Mouse (Mus musculus): ENCODE measurements around the gene Hoxd1. TPM values are rescaled to one million over a fixed set of nuclear protein-coding genes. Genes with fewer than 3 reads are reported as not detected.
A peak's percentile ranks its signal among the peaks of the same experiment; 100 is the strongest.

The Hoxd1 gene
- polyA plus RNA-seq, 1 experiment: not detected

GRCm38 (mm10) chr2:74720955-74721491, 41.8 kb upstream of the Hoxd1 start:
- peaks cover 8% of the 10 kb centered on the region for H3K4me1 ChIP-seq (ENCODE audit: control insufficient read depth, insufficient read depth, insufficient read length, low read length)
- no peak overlapping the region for H3K27ac ChIP-seq (ENCODE audit: insufficient read depth, low read depth, low read length)
- H3K36me3 ChIP-seq (ENCODE audit: control insufficient read depth, insufficient read depth, low read length): no peaks in the 10 kb centered on the region
- peaks cover 11% of the 10 kb centered on the region for H3K27me3 ChIP-seq (ENCODE audit: control insufficient read depth, insufficient read depth, low read length)
- no peak overlapping the region for H3K4me3 ChIP-seq (ENCODE audit: low read depth, low read length)
- WGBS: 26% methylated on average over 5 of the region's 5 CpGs
- TF ChIP-seq POLR2A (IDR thresholded peaks at IDR 0.05; ENCODE audit: low read depth, low read length) (no peak), CTCF (IDR thresholded peaks at IDR 0.05; ENCODE audit: extremely low read depth, insufficient read length, insufficient replicate concordance, low read depth, low read length) (no peak)

GRCm38 (mm10) chr2:74721882-74722281, 40.9 kb upstream of the Hoxd1 start:
- no peak for TF ChIP-seq CTCF (IDR thresholded peaks at IDR 0.05; ENCODE audit: extremely low read depth, insufficient read length, insufficient replicate concordance, low read depth, low read length)
- no peak for TF ChIP-seq POLR2A (IDR thresholded peaks at IDR 0.05; ENCODE audit: low read depth, low read length)
- H3K27me3 ChIP-seq (ENCODE audit: control insufficient read depth, insufficient read depth, low read length): peaks cover 15% of the 10 kb centered on the region

GRCm38 (mm10) chr2:74722949-74723348, 39.8 kb upstream of the Hoxd1 start:
- no peak overlapping the region for H3K4me3 ChIP-seq (ENCODE audit: low read depth, low read length)
- peaks cover 25% of the 10 kb centered on the region for H3K27me3 ChIP-seq (ENCODE audit: control insufficient read depth, insufficient read depth, low read length)
- TF ChIP-seq CTCF (IDR thresholded peaks at IDR 0.05; ENCODE audit: extremely low read depth, insufficient read length, insufficient replicate concordance, low read depth, low read length) (no peak), POLR2A (IDR thresholded peaks at IDR 0.05; ENCODE audit: low read depth, low read length) (no peak)
- H3K27ac ChIP-seq (ENCODE audit: insufficient read depth, low read depth, low read length): no peak overlapping the region
- H3K36me3 ChIP-seq (ENCODE audit: control insufficient read depth, insufficient read depth, low read length): no peaks in the 10 kb centered on the region
- 48% methylated on average over 8 of the region's 8 CpGs for WGBS
- H3K4me1 ChIP-seq (ENCODE audit: control insufficient read depth, insufficient read depth, insufficient read length, low read length): peaks cover 10% of the 10 kb centered on the region

More at GRCm38 (mm10) chr2:74721882-74722281, 40.9 kb upstream of the Hoxd1 start:
- Histone ChIP-seq H3K4me3 (ENCODE audit: low read depth, low read length) (no peak overlapping the region), H3K4me1 (ENCODE audit: control insufficient read depth, insufficient read depth, insufficient read length, low read length) (peaks cover 8% of the 10 kb centered on the region), H3K36me3 (ENCODE audit: control insufficient read depth, insufficient read depth, low read length) (no peaks in the 10 kb centered on the region), H3K27ac (ENCODE audit: insufficient read depth, low read depth, low read length) (no peak overlapping the region)
- 5% methylated on average over 6 of the region's 6 CpGs for WGBS

- Histone ChIP-seq H3K4me3 (ENCODE audit: low read depth, low read length) (no peak overlapping the region), H3K36me3 (ENCODE audit: control insufficient read depth, insufficient read depth, low read length) (no peaks in the 10 kb centered on the region), H3K4me1 (ENCODE audit: control insufficient read depth, insufficient read depth, insufficient read length, low read length) (peaks cover 10% of the 10 kb centered on the region), H3K27me3 (ENCODE audit: control insufficient read depth, insufficient read depth, low read length) (peaks cover 31% of the 10 kb centered on the region), H3K27ac (ENCODE audit: insufficient read depth, low read depth, low read length) (no peak overlapping the region)
- 35% methylated on average over 7 of the region's 7 CpGs for WGBS
- TF ChIP-seq POLR2A (IDR thresholded peaks at IDR 0.05; ENCODE audit: low read depth, low read length): no peak
- no peak for TF ChIP-seq CTCF (IDR thresholded peaks at IDR 0.05; ENCODE audit: extremely low read depth, insufficient read length, insufficient replicate concordance, low read depth, low read length)
Observed at GRCm38 (mm10) chr2:74724244-74725015, 38.4 kb upstream of the Hoxd1 start.

- WGBS: 41% methylated on average over 17 of the region's 17 CpGs
- Histone ChIP-seq H3K27ac (ENCODE audit: insufficient read depth, low read depth, low read length) (no peak overlapping the region), H3K4me3 (ENCODE audit: low read depth, low read length) (no peak overlapping the region), H3K36me3 (ENCODE audit: control insufficient read depth, insufficient read depth, low read length) (no peaks in the 10 kb centered on the region), H3K4me1 (ENCODE audit: control insufficient read depth, insufficient read depth, insufficient read length, low read length) (peaks cover 10% of the 10 kb centered on the region), H3K27me3 (ENCODE audit: control insufficient read depth, insufficient read depth, low read length) (peaks cover 32% of the 10 kb centered on the region)
- no peak for TF ChIP-seq POLR2A (IDR thresholded peaks at IDR 0.05; ENCODE audit: low read depth, low read length)
- no peak for TF ChIP-seq CTCF (IDR thresholded peaks at IDR 0.05; ENCODE audit: extremely low read depth, insufficient read length, insufficient replicate concordance, low read depth, low read length)
Observed at GRCm38 (mm10) chr2:74725171-74725570, 37.6 kb upstream of the Hoxd1 start.

GRCm38 (mm10) chr2:74726551-74726950, 36.2 kb upstream of the Hoxd1 start, which contains the start of gene Gm28230:
TSS of gene Gm28230 (plus strand) at chr2:74726728.
- Histone ChIP-seq H3K27ac (ENCODE audit: insufficient read depth, low read depth, low read length) (no peak within 1 kb of the TSS), H3K36me3 (ENCODE audit: control insufficient read depth, insufficient read depth, low read length) (no peaks in the 10 kb centered on the region), H3K4me1 (ENCODE audit: control insufficient read depth, insufficient read depth, insufficient read length, low read length) (peaks cover 6% of the 10 kb centered on the region), H3K27me3 (ENCODE audit: control insufficient read depth, insufficient read depth, low read length) (peaks cover 40% of the 10 kb centered on the region), H3K4me3 (ENCODE audit: low read depth, low read length) (peak within 1 kb of the TSS; percentile 23)
- TF ChIP-seq CTCF (IDR thresholded peaks at IDR 0.05; ENCODE audit: extremely low read depth, insufficient read length, insufficient replicate concordance, low read depth, low read length) (no peak), POLR2A (IDR thresholded peaks at IDR 0.05; ENCODE audit: low read depth, low read length) (no peak)
- 48% methylated on average over 5 of the region's 5 CpGs for WGBS

GRCm38 (mm10) chr2:74726973-74727639, 35.7 kb upstream of the Hoxd1 start:
- peak overlapping the region; percentile 23 for H3K4me3 ChIP-seq (ENCODE audit: low read depth, low read length)
- peaks cover 44% of the 10 kb centered on the region for H3K27me3 ChIP-seq (ENCODE audit: control insufficient read depth, insufficient read depth, low read length)
- no peak overlapping the region for H3K27ac ChIP-seq (ENCODE audit: insufficient read depth, low read depth, low read length)
- no peaks in the 10 kb centered on the region for H3K36me3 ChIP-seq (ENCODE audit: control insufficient read depth, insufficient read depth, low read length)
- no peak for TF ChIP-seq POLR2A (IDR thresholded peaks at IDR 0.05; ENCODE audit: low read depth, low read length)
- H3K4me1 ChIP-seq (ENCODE audit: control insufficient read depth, insufficient read depth, insufficient read length, low read length): peaks cover 6% of the 10 kb centered on the region
- 41% methylated on average over 43 of the region's 43 CpGs for WGBS
